Mouse (Mus musculus) bone marrow, adult 2 months (tissue): ENCODE results near the gene Map2k2.

Source experiments
- CTCF ChIP-seq: fragments of 200-500 bp; IDR thresholded peaks from 2 replicates; pipeline ENCODE4 v1.5.1; 2011; ENCODE audit warnings: low read length, control low read depth; ENCODE audit not compliant: control insufficient read depth, insufficient read depth
- POLR2A ChIP-seq: fragments of 200-500 bp; IDR thresholded peaks from 2 replicates; pipeline ENCODE4 v1.6.1; 2011; ENCODE audit warnings: low read depth, mild to moderate bottlenecking, control low read depth, low read length, borderline replicate concordance; ENCODE audit not compliant: control insufficient read depth

GRCm38 (mm10) chr10:81082168-81082960 is 23.4 kb upstream of the Map2k2 start:
- TF ChIP-seq CTCF: peak; percentile 84
- no peak for TF ChIP-seq POLR2A
